Mouse (Mus musculus) c-Kit-positive CD71-positive TER-119-negative erythroid progenitor cells, embryonic 14.5 days (primary cell): ENCODE data around the gene Kifap3.

Source experiments
- DNase-seq: peaks from one replicate; pipeline ENCODE4 v3.0.0-alpha.2; 2013; ENCODE audit warnings: low read depth

Gene Kifap3

GRCm38 (mm10) chr1:163893774-163894527 lies 114.6 kb downstream of the Kifap3 start:
- no peak for DNase-seq

GRCm38 (mm10) chr1:163898291-163898764 lies 118.9 kb downstream of the Kifap3 start:
- DNase-seq, result no peak

GRCm38 (mm10) chr1:163899575-163899974 lies 120.2 kb downstream of the Kifap3 start:
- no peak for DNase-seq

GRCm38 (mm10) chr1:163900168-163900567 lies 120.8 kb downstream of the Kifap3 start:
- DNase-seq, result no peak

GRCm38 (mm10) chr1:163903411-163903810 lies 124.0 kb downstream of the Kifap3 start:
- no peak for DNase-seq

GRCm38 (mm10) chr1:163907007-163907811 lies 127.8 kb downstream of the Kifap3 start:
- DNase-seq, result no peak

- DNase-seq, result no peak
Measured at GRCm38 (mm10) chr1:163908389-163908788, 129.0 kb downstream of the Kifap3 start.

GRCm38 (mm10) chr1:163910343-163910742 lies 131.0 kb downstream of the Kifap3 start:
- no peak for DNase-seq

GRCm38 (mm10) chr1:163910785-163911184 lies 131.4 kb downstream of the Kifap3 start:
- no peak for DNase-seq

GRCm38 (mm10) chr1:163911981-163912380 lies 132.6 kb downstream of the Kifap3 start:
- DNase-seq, result no peak

- no peak for DNase-seq
Measured at GRCm38 (mm10) chr1:163917349-163918160, 138.2 kb downstream of the Kifap3 start.

- DNase-seq, result no peak
Measured at GRCm38 (mm10) chr1:163924093-163924492, 144.7 kb downstream of the Kifap3 start.

GRCm38 (mm10) chr1:163928846-163929245 lies 149.5 kb downstream of the Kifap3 start, which contains the start of gene Scyl3:
TSS of gene Scyl3 (plus strand) at chr1:163929100.
- DNase-seq, result no peak

- peak; percentile 82 for DNase-seq
Measured at GRCm38 (mm10) chr1:163929636-163930457, 150.5 kb downstream of the Kifap3 start.

- no peak for DNase-seq
Measured at GRCm38 (mm10) chr1:163930458-163930794, 151.0 kb downstream of the Kifap3 start.

GRCm38 (mm10) chr1:163931801-163932200 lies 152.4 kb downstream of the Kifap3 start:
- no peak for DNase-seq

GRCm38 (mm10) chr1:163934591-163934990 lies 155.2 kb downstream of the Kifap3 start:
- DNase-seq, result no peak

- DNase-seq, result no peak
Measured at GRCm38 (mm10) chr1:163942056-163942455, 162.7 kb downstream of the Kifap3 start.

GRCm38 (mm10) chr1:163953396-163953795 lies 174.0 kb downstream of the Kifap3 start:
- DNase-seq, result no peak

- DNase-seq, result no peak
Measured at GRCm38 (mm10) chr1:163958036-163958435, 178.7 kb downstream of the Kifap3 start.

- DNase-seq, result no peak
Measured at GRCm38 (mm10) chr1:163964008-163964689, 184.8 kb downstream of the Kifap3 start.
